Mouse (Mus musculus) kidney, embryonic 16.5 days (tissue): ENCODE data around the gene Sec22c. TPM values are rescaled to one million over a fixed set of nuclear protein-coding genes. Genes with fewer than 3 reads are reported as not detected.

ENCODE experiments used
- ATAC-seq: fragments of 200-750 bp; cut with Nextera tagmentation; 2 replicates; pipeline ENCODE4 v1.8.0; 2017; ENCODE audit warnings: moderate TSS enrichment; ENCODE audit not compliant: low FRiP score, low TSS enrichment
- H3K27ac ChIP-seq: fragments of 300-500 bp; sonication (generic); 2 replicates; pipeline ENCODE4 v1.5.1; 2014; ENCODE audit warnings: low read length
- H3K27me3 ChIP-seq: fragments of 300-500 bp; sonication (generic); 2 replicates; pipeline ENCODE4 v1.6.1; 2014; ENCODE audit warnings: low read length, control low read depth, mixed read lengths; ENCODE audit not compliant: insufficient read depth
- H3K36me3 ChIP-seq: fragments of 300-500 bp; sonication (generic); 2 replicates; pipeline ENCODE4 v1.6.1; 2014; ENCODE audit warnings: low read length, control low read depth, mixed read lengths; ENCODE audit not compliant: insufficient read depth
- H3K4me1 ChIP-seq: fragments of 300-500 bp; sonication (generic); 2 replicates; pipeline ENCODE4 v1.6.1; 2014; ENCODE audit warnings: low read length, control low read depth, mixed read lengths; ENCODE audit not compliant: insufficient read depth
- H3K4me2 ChIP-seq: fragments of 300-500 bp; sonication (generic); replicated peaks from 2 replicates; pipeline ENCODE4 v1.6.1; 2014; ENCODE audit warnings: low read depth, low read length
- H3K4me3 ChIP-seq: fragments of 300-500 bp; sonication (generic); 2 replicates; pipeline ENCODE4 v1.5.1; 2014; ENCODE audit warnings: mild to moderate bottlenecking, low read length
- H3K9ac ChIP-seq: fragments of 300-500 bp; sonication (generic); replicated peaks from 2 replicates; pipeline ENCODE4 v1.6.1; 2014; ENCODE audit warnings: low read length
- H3K9me3 ChIP-seq: fragments of 300-500 bp; sonication (generic); 2 replicates; pipeline ENCODE4 v1.6.1; 2016; ENCODE audit warnings: low read length, control low read depth
- WGBS: fragments of 180-500 bp; shearing (Covaris S2); extraction: QIAGEN DNeasy Blood & Tissue Kit; methylation state at CpG from one replicate; pipeline ENCODE4 v1.1.7; 2014; 5-methylcytosine and 5-hydroxymethylcytosine counted together
- polyA plus RNA-seq: library from polyadenylated mRNA; unstranded; fragments of >200 nt; fragmentation: Nextera tagmentation; extraction: Ambion mirVana; gene quantifications from 2 replicates; pipeline ENCODE4 v1.2.1, GENCODE M21; 2015

Gene Sec22c
- polyA plus RNA-seq, 1 experiment from 2014 or later: 8.5 TPM

DNA sequence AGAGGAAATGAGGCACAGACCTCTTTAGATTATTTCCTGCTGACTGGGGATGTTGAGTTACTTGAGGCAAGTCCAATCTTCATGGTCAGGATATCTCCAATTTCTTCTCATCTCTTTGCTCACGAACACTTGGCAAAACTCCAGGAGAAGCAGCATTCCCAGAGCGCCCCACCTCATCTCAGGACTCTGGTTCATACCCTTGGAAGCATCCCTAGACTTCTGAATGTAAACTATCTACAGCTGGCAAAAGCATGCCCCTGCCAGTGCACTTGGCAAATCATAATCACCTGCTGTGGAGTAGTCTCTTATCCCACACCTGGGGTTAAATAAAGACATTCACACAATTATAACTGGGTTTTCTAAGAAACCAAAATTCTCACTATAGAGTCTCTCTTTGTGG is 11.8 kb upstream of the Sec22c start:
- no peak overlapping the region for H3K27ac ChIP-seq
- WGBS: 88% methylated on average over 2 of the region's 2 CpGs

DNA sequence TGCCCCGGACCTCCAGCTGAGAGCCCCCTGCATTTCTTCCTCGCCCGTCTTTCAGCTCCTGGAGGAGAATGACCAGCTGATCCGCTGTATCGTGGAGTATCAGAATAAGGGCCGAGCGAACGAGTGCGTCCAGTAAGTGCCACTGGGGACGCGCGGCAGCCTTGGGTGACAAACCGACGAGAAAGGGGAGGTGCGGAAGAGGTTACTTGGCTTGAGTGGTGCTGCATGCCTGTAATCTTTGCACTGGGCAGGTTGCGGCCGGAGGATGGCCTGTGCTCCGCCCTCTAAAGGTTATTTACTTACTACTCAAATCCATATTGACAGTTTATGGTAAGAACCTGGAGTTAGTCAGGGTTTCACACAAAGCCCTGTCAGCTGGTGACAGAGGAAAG is 5.3 kb upstream of the Sec22c start:
- under 1% methylated on average over 18 of the region's 18 CpGs for WGBS
- Histone ChIP-seq H3K27ac (peak overlapping the region; percentile 95), H3K4me3 (peak overlapping the region; percentile 87), H3K27me3 (no peaks in the 10 kb centered on the region), H3K9ac (peak overlapping the region; percentile 92), H3K4me1 (peaks cover 38% of the 10 kb centered on the region), H3K4me2 (peak overlapping the region; percentile 80), H3K9me3 (no peaks in the 10 kb centered on the region), H3K36me3 (peaks cover 13% of the 10 kb centered on the region; the same call in 1 of the 2 replicates)
- ATAC-seq: peak; percentile 20; the same call in 1 of the 2 replicates

More for the DNA sequence above, 11.8 kb upstream of the Sec22c start:
- H3K4me1 ChIP-seq: peaks cover 21% of the 10 kb centered on the region
- no peak overlapping the region for H3K4me2 ChIP-seq
- peaks cover 13% of the 10 kb centered on the region; the same call in 1 of the 2 replicates for H3K36me3 ChIP-seq
- no peak overlapping the region for H3K4me3 ChIP-seq
- no peaks in the 10 kb centered on the region for H3K27me3 ChIP-seq
- no peak overlapping the region for H3K9ac ChIP-seq
- peaks cover 5% of the 10 kb centered on the region; the same call in 1 of the 2 replicates for H3K9me3 ChIP-seq
- ATAC-seq: no peak

DNA sequence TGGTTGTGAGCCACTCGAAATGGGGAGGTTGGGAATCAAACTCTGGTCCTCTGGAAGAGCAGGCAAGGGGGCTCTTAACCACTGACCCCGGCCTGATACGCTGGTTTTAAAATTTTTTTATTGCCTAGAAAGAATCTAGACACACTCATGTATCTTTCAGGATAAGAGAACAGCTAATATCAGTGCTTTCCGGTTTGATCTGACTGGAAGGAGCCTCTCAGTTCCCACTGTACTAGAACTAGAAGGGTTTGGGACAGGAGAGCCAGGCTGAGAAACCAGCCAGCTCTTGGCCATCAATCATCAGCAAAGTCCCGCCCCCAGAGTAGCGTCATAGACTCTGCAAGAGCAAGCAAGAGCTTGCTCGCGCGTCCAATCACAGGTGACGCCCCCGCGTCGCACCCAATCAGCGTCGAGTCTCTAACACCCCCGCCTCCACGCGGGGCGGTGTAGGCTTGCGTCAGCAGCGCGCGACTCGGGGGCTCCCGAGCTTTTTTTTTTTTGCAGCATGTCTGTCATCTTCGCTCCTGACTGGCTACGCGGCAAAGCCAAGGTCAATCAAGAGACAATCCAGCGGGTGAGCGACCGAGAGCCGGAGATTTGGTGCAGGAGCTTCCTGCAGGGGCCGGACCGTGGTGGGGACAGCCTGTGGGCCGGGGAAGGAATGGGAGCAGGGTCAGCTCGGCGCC is 4.8 kb upstream of the Sec22c start, which contains the start of gene Ss18l2:
Gene Ss18l2, plus strand, starts transcription at position 432 of the 686 bp plus-strand sequence.
- ATAC-seq: peak; percentile 95
- Histone ChIP-seq H3K9me3 (no peaks in the 10 kb centered on the region), H3K36me3 (peaks cover 13% of the 10 kb centered on the region; the same call in 1 of the 2 replicates), H3K9ac (peak within 1 kb of the TSS; percentile 92), H3K27ac (peak within 1 kb of the TSS; percentile 95), H3K4me2 (peak within 1 kb of the TSS; percentile 80), H3K27me3 (no peaks in the 10 kb centered on the region), H3K4me3 (peak within 1 kb of the TSS; percentile 87), H3K4me1 (peaks cover 44% of the 10 kb centered on the region)
- 4% methylated on average over 37 of the region's 37 CpGs for WGBS

DNA sequence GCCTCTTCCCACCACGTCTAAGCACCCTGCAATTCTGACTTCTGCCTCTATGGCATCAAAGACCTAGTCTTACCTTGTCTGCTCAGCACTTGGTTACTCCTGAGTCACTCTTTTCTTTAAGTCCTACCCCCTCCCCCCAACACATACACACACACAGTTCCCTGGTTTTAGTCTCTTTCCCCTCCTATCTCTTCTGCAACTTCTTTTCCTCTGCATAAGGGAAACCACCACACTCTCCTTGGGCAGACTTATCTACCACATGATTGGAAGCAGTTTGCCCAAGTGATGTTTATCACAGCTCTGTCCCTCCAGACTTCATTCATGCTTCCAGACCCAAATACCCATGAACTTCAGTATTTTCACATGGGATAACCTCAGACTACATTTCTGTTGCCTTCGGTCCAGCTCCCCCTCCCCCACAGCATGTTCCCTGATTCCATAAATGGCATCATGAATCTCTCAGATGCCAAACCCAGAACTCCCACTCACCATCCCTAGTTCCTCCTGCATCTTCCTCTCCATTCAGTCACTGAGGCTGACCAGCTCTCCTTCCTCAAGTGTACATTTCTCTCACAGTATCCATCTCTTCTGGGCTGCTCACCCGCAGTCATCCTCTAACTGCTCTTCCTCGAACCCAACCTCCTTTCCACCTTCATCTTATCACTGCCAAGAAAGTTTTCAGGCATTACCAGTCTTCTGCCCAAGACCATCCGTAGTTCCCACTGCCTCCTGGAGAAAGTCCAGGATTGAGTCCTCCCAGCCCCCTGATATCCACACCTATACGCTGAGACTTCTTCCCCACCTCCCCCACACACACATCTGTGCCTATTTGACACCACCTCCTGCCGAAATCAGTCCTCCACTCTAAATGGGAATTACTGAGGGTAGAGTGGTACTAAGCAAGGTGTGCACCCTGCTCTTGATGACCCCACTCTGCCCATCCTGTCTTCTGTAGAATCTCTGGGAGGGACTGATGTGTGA is 3.5 kb upstream of the Sec22c start:
- no peaks in the 10 kb centered on the region for H3K27me3 ChIP-seq
- no peak overlapping the region for H3K27ac ChIP-seq
- H3K9ac ChIP-seq: no peak overlapping the region
- H3K9me3 ChIP-seq: no peaks in the 10 kb centered on the region
- peaks cover 51% of the 10 kb centered on the region for H3K4me1 ChIP-seq
- H3K4me2 ChIP-seq: no peak overlapping the region
- no peak for ATAC-seq
- H3K4me3 ChIP-seq: no peak overlapping the region
- H3K36me3 ChIP-seq: peaks cover 11% of the 10 kb centered on the region; the same call in 1 of the 2 replicates
- 53% methylated on average over 7 of the region's 7 CpGs for WGBS

- Histone ChIP-seq H3K4me1 (peaks cover 50% of the 10 kb centered on the region), H3K27me3 (no peaks in the 10 kb centered on the region), H3K4me2 (no peak overlapping the region), H3K9me3 (no peaks in the 10 kb centered on the region), H3K9ac (no peak overlapping the region; the same call in 1 of the 2 replicates), H3K36me3 (peaks cover 5% of the 10 kb centered on the region; the same call in 1 of the 2 replicates), H3K4me3 (no peak overlapping the region), H3K27ac (no peak overlapping the region)
- no peak for ATAC-seq
- 23% methylated on average over 6 of the region's 6 CpGs for WGBS
Measured at GRCm38 (mm10) chr9:121707801-121708200, 2.5 kb upstream of the Sec22c start.

DNA sequence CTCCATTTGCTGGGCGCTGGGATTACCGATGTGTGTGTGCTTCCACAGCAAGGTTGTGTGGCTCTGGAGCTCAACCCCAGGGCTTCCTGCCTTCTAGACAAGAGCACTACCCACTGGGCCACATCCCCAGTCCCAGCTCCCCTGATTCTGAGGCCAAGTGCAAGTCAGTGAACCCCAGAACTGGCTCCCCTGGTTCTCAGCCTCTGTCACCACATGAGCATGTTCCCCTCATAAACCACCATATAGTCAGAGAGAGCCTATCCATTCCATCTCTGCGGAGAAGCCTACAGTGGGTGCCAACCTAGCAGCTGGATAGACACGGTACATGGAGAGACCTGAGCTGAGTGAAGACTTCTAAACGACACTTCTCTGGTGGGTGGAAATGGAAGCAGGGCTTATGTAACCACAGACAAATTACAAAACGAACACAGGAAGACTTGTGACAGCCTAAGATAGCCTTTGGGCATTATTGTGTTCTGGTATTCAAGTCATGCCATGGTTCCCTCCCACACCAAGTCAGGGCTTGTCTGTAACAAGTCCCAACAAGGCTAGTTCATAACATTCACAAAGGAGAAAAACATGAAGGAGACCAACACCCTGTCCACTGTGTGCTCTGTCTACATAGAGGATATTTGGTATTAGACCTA is 862 bp upstream of the Sec22c start:
- Histone ChIP-seq H3K4me2 (no peak overlapping the region), H3K27ac (no peak overlapping the region), H3K9ac (no peak overlapping the region), H3K36me3 (no peaks in the 10 kb centered on the region), H3K27me3 (no peaks in the 10 kb centered on the region), H3K9me3 (no peaks in the 10 kb centered on the region), H3K4me1 (peaks cover 33% of the 10 kb centered on the region), H3K4me3 (no peak overlapping the region)
- ATAC-seq: no peak
- 76% methylated on average over 6 of the region's 6 CpGs for WGBS

- Histone ChIP-seq H3K4me2 (peak overlapping the region; percentile 95), H3K27ac (peak overlapping the region; percentile 84; the same call in 1 of the 2 replicates), H3K4me1 (peaks cover 24% of the 10 kb centered on the region), H3K9ac (peak overlapping the region; percentile 85), H3K36me3 (no peaks in the 10 kb centered on the region), H3K4me3 (peak overlapping the region; percentile 90), H3K27me3 (no peaks in the 10 kb centered on the region), H3K9me3 (no peaks in the 10 kb centered on the region)
- ATAC-seq: no peak
- 21% methylated on average over 11 of the region's 11 CpGs for WGBS
Measured at GRCm38 (mm10) chr9:121704261-121704645, 1.0 kb downstream of the Sec22c start.

DNA sequence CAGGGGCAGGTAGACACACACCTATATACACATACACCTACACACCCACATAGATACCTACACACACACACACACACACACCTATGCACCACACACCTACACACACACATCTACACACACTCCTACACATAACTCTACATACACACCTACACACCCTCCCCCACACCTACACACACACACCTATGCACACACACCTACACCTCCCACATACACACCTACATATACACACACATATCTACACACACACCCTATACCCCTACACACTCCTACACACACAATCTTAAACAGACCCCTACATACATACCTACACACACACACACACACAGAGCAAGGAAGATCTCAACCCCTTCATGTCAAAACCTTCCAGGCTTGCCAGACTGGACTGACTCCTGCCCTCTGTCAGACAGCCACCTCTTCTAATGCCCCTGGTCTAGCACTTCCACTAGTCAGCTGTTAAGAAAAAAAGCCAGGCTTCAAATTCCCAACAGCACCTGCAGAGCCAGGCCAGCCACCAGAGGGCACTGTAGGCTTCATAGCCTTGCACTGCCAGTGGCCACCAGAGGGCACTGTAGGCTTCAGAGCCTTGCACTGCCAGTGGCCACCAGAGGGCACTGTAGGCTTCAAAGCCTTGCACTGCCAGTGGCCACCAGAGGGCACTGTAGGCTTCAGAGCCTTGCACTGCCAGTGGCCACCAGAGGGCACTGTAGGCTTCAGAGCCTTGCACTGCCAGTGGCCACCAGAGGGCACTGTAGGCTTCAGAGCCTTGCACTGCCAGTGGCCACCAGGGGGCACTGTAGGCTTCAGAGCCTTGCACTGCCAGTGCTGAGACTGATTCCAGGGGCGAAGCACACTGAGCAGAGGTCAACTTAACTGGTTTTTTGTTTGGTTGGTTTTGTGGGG is 7.9 kb downstream of the Sec22c start:
- ATAC-seq: peak; percentile 31; the same call in 1 of the 2 replicates

More for the DNA sequence above, 7.9 kb downstream of the Sec22c start:
- no peak overlapping the region for H3K4me2 ChIP-seq
- peaks cover 6% of the 10 kb centered on the region; the same call in 1 of the 2 replicates for H3K36me3 ChIP-seq
- no peaks in the 10 kb centered on the region for H3K4me1 ChIP-seq
- H3K4me3 ChIP-seq: no peak overlapping the region
- H3K9me3 ChIP-seq: no peaks in the 10 kb centered on the region
- no peak overlapping the region for H3K9ac ChIP-seq
- WGBS: 86% methylated on average over 1 of the region's 1 CpGs
- no peak overlapping the region for H3K27ac ChIP-seq
- no peaks in the 10 kb centered on the region for H3K27me3 ChIP-seq
